Mouse (Mus musculus): ENCODE measurements around the gene Cdk15.

Gene Cdk15

DNA sequence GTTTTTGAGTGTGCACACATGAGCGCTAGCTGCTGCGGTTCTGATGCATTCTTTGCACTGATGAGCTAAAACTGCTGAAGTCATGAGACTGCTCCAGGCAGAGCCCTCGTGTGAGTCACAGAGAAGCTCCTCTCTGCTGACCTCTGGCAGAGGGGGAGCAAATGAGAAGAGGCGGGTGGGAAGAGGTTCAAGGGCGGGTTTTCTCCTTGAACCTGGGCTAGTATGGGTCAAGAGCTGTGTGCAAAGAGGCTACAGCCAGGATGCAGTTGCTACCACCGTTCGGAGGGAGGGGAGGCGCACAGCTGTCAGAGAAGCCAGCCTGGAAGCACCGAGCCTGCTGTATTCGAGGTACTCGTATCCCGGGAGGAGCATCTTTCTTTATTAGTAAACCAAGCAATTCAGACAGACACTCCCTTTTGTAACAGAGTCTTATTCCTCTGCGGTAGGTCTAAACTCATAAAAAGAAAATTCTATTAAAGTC, at the start of gene Cdk15:
TSS of gene Cdk15 (plus strand) at position 156 of the 481 bp plus-strand sequence.
- DNase-seq (ENCODE audit: low spot score), result peak; percentile 64

DNA sequence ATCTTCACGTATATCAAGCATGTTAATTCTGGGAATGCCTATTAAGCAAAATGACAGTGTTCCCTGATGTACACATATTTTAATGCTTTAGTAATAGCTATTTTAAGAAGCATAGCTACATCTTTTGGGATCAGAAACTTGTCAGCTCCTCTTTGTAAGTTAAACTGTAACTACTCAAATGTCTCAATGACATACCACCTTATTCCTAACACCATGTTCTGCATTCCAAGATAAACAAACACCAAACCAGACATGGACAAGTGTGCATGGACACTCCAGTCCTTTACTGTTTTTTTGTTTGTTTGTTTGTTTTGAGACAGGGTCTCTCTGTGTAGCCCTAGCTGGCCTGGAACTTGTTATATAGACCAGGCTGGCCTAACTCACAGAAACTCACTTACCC, 48.4 kb upstream of the Cdk15 start:
- DNase-seq (ENCODE audit: low spot score), result no peak

DNA sequence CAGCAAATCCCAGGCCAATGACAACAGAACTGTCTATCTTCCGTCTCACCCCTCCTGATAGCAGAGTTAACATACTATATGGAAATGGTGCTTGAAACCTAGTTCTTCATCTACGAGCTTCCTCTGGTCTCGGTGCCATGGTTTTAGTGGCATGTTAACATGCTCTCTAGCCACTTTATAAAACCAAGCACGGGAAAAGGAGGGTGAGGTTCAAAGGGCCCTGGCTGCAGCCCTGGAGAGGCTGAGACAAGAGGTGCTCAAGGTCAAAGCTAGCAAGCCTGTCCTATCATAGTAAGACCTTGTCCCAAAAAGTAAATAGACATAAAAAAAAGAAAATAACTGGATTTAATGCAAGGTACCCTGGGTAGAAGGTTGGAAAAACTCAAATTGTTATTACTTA, 45.1 kb upstream of the Cdk15 start:
- no peak for DNase-seq (ENCODE audit: low spot score)

DNA sequence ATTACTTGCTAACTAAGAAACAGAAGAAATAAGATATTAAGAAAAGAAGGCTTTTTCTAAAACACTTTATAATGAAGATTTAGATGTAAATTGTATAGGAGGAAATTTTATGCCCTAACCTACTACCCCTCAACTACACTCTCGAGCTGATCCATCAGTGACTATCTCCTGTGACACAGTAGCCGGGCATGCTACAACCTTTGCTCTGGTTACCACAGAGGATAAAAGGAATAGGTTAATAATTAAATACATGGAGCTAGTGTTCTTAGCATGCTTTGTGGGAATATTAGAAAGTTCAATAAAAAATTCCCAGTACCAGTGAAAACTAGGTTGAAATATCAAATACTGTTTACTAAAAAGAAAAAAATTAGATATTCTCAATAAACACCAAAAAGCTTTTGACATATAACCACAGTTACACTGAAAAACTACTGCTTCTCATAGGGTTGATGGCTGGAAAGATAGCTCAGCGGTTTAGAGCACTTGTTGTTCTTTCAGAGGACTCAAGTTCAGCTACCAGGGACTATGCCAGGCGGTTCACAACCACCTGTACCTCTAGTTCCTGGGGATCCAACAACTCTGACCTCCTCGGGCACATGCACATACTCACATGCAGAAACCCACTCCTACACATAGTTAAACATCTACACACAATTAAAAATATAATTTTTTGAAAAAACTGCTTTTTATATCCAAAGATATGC, 44.5 kb upstream of the Cdk15 start:
- no peak for DNase-seq (ENCODE audit: low spot score)

DNA sequence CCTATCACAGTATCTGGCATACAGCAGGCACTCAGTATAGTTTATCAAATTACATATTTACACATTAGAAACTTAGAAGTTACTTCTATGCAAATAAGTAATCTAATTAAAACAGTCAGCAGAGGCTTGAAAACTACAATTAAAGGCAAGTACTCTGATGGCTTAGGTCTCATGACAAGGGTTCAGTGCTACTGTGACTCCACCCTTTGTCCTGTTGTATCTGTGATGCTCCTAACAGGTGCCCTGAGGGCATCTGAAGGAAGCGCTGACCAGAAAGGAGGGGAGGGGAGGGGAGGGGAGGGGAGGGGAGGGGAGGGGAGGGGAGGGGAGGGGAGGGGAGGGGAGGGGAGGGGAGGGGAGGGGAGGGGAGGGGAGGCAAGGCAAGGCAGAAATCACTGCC, 43.8 kb upstream of the Cdk15 start:
- no peak for DNase-seq (ENCODE audit: low spot score)

DNA sequence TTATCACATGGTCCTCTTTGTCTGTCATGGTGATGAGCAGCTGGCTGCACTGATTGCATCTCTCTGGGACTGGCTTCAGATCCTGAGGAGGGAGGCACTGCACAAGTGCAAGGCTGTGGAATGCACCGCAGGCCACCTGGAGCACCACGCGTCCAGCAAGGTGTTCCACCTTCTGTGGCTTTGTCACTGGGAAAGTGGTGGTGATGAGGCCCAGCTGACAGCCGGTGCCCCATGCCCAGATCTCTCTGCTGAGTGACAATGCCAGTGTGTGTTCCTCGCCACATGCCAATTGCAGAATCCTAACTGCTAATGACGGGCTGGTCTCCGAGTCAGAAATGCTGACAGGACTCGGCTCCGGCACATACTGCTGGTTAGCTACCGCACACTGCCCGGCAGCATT, 41.3 kb upstream of the Cdk15 start:
- no peak for DNase-seq (ENCODE audit: low spot score)

DNA sequence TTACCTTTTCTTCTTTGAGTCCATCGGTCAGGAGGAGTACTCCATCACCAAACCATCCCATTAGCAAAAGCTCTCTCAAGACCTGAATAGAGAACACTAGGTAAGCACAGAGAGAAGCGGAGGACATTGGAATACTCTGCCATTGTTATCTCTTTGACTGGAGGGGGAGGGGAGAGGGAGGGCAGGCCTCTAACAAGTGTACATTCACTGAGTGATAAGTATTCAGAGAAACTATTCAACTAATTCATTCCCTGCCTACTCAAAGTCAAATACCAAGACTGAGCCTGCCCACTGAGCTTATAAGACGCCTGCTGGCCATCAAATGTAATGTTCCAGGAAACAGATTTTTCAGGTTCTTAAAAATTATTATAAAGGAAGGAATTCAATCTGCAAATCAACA, 36.3 kb upstream of the Cdk15 start:
- no peak for DNase-seq (ENCODE audit: low spot score)

DNA sequence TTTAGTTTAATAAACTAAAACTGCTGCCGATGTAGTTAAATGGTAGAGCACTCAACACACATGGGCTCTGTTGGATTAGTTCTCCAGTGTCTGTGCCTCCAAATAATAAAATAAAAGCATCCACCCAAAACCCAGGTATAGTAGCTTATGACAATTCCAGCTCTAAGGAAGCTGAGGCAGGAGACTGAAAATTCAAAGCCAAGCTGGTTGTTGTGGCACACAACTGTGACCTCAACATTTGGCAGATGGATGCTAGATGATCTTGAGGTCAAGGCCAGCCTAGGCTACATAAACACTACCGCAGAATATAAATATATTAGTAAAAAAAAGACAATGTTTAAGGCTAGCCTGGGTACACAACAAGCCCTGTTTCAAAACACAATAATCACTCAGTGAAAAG, 35.1 kb upstream of the Cdk15 start:
- DNase-seq (ENCODE audit: low spot score), result no peak

DNA sequence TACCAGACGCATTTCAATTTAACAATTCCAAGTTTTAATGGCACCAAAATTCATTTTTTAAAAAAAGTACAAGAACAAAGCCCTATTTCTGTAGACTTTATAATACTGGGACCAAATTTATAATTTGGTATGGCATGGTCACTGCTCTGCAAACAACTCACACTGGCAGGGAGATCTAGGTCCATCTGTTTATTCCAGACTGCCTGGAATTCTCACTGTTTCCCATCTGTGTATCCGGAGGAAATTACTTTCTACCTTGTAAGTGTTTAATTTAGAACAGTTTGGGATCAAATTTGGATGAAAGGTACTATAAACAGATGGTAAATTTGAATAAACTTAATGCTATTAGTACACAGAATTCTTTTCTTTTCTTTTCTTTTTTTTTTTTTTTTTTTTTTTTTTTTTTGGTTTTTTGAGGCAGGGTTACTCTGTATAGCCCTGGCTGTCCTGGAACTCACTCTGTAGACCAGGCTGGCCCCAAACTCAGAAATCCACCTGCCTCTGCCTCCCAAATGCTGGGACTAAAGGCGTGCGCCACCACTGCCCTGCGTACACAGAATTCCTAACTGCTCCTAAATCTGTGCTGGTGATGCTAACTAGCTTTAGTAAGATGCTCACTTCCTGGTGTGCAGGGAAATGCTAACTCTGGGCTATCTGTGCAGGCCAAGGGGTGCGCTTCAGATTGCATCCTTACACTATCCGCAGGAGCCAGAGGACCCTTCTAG, 34.4 kb upstream of the Cdk15 start:
- no peak for DNase-seq (ENCODE audit: low spot score)

DNA sequence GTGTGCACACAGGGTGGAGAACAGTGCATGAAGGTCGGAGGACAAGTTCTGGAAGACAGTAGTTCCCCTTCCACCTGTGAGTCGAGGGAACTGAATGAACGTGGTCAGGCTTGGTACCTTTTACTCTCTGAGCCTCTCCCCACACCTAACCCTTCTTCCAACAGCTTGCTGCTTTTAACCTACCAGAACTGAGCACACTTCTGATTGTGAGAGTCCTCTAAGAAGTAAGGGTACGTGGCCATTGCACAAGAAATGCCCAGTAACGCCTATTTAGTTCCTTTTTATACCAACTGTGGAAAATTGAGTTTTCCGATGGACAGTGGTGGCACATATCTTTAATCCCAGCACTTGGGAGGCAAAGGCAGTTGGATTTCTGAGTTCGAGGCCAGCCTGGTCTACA, 28.2 kb upstream of the Cdk15 start:
- DNase-seq (ENCODE audit: low spot score), result no peak

DNA sequence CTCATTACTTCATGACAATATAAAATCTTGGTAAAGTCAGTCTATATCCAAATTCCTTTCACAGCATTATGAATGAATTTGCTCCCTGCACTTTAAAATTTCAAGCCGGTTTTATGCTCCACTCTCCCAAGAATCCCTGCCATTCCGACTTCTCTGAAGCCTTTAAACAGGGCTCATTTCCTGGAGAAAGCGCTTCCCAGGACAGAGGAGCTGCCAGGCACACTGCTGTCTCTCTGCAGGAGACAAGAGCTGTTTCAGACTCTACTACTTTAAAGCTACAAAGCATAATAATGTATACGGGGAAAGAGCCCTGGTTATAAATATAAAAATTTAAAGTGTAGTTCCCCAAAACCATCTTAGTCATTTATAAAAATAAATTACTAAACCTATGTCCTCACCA, 27.5 kb upstream of the Cdk15 start:
- DNase-seq (ENCODE audit: low spot score), result no peak

DNA sequence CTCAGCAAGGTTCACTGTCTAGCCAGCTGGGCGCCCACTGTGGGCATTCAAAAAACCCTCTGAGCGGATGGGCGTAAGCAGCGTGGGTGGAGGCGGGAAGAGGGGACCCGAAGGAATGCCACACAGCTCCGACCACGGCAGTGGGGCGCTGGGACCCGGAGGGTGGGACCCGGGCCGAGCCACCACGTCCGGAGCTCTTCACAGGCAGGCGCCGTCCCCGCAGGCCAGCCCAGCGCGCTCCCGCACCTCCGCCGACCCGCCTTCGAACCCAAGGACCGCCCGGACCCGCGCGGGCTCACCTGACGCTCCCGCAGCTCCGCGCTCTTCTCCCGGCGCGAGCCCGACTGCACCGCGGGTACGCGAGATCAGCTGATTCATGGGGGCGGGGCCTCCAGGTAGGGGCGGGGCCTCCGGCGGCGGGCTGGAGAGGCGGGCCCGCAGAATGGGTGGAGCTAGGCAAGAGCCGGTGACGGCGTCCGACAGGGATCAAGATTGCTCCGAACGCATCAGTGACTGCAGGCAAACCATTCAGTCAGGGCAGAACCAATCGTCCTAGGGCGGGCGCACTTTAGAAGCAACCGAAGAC, 19.8 kb upstream of the Cdk15 start, which contains the start of gene Als2:
TSS of gene Als2 (minus strand) at position 376 of the 586 bp plus-strand sequence.
- DNase-seq (ENCODE audit: low spot score), result peak; percentile 98

DNA sequence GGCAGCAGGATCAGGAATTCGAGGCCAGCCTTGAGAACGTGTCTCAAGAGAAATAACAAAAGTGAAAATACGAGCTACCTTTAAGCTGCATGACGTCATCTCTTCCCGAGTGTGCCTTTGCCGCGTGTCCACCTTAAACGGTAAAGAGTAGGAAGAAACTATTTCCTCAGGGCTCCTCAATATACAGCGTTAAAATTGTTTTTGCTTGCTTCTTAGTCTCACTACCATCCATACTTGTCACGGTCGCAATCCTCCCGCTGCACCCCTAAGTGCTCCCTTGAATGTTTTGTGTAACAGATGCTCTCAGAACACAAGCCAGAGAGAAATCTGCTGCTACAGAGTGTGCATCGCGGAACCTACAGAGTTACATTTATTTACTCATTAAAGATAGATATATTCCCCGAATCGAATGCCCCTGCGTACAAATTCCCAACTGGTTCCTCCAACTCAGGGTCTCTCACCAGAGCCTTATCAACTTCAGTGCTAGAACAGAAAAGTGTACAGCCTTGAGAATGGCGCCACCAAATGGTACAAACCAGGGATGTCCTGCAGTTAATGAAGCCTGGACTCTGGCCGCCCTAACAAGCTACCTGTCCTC, 19.0 kb upstream of the Cdk15 start:
- DNase-seq (ENCODE audit: low spot score), result peak; percentile 88

DNA sequence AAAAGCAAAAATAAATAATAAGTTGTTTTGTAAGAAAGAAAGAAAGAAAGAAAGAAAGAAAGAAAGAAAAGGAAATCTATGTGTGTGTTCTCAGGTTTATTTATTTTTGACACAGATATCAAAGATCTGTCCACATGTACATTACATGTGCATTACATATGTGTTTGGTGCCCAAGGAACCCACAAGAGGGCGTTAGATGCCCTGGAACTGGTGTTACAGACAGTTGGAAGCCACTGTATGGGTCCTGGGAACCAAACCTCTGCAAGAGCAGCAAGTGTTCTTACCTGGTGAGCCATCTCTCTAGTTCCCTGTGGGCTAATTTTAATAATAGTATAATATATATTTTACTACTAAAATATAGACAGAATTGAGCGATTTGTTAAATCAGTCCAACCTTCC, 12.9 kb upstream of the Cdk15 start:
- no peak for DNase-seq (ENCODE audit: low spot score)

DNA sequence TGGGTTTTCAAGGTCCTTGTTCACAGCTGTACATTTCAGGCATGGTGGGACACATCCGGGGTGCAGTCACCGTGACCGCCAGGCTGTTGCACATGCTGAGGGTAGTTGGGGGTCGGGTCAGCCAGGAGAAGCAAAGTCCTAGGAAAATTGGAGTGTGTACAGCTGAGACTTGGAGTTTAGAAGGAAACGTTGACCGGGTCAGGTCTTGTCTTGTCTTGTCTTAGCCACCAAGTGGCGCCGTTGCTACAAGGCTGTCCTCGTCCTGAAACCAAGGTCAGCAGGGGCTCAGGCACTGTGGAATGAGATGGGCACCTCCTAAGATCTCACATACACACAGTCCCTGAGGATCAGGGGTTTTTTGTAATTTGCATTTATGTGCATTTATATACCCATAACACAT, 9.1 kb upstream of the Cdk15 start:
- peak; percentile 88 for DNase-seq (ENCODE audit: low spot score)

DNA sequence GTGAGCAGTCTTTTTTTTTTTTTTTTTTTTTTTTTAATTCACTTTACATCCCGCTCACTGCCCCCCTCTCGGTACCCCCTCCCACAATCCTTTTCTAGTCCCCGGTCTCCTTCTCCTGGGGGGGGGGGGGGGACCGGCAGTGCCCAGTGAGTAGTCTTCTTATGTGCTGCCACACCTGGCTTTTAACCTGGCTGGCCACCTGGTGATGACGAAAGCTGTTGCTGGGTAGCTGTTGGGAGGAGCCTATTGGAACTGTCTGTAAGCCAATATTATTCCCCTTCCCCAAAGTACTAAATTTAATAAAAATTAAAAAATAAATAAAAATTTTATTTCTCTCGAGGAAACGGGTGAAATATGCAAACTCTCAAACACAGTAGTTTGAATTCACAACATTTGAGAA, 3.9 kb upstream of the Cdk15 start:
- peak; percentile 35 for DNase-seq (ENCODE audit: low spot score)

DNA sequence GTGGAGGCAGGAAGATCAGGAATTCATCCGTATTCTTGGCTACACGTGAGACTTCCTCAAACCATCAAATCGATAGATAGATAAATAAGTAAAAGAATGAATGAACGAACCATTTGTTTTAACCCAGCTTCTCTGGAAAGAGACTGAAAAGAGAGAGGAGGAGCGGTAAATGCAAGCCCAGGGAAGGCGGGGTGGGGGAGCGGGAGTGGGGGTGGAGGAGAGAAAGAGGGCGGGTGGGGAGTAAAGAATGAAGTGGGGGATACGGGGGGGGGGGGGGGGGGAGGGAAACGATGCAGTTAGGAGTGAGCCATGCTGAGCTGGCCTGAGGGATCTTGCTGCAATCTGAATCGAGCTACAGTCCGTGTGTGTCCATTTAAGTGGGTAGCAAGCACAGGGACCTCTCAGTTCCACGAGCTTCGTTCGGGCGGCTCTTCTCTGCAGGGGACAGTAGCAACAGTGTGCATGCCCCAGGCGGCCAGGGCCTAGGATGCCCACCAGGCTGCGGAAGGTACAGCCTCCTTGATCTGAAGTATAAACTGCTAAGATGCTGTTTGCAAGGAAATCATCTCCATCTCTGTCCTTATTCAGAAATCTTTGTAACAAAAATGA, 3.3 kb upstream of the Cdk15 start:
- DNase-seq (ENCODE audit: low spot score), result peak; percentile 52

DNA sequence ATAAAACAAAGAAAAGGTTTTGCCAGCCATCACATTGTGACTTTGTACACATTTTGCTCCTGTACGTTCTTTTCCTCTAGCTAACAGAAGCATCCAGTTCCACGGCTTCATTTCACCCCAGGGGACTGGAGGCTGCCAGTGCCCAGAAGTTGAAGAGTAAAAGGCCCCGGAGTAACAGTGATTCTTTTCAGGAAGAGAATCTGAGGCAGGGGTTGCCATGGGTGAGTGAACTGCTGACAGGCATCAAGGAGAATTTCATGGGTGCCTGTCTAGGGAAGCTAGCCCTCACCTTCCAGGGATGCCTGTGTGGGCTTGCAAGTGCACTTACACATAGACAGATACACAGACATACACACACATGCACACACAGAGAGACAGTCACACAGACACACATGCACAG, 1.0 kb downstream of the Cdk15 start:
- DNase-seq (ENCODE audit: low spot score), result peak; percentile 52

DNA sequence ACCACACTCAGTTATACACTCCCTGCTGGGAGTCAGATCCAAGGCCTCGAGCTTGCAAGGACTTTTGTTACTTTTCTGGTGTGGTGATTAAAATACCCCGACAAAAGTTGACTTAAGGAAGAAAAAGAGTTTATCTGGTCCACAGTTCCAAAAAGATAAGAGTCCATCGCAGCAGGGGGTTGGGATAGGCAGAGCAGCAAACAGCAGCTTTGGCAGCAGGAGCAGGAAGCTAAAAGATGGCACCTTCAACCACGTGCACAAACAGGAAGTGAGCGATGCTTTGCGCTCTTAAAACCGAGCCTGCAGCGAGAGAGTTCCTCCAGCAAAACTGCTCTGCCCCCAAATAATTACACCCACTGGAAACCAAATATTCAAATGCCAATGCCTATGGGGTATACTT, 12.2 kb downstream of the Cdk15 start:
- DNase-seq (ENCODE audit: low spot score), result no peak

DNA sequence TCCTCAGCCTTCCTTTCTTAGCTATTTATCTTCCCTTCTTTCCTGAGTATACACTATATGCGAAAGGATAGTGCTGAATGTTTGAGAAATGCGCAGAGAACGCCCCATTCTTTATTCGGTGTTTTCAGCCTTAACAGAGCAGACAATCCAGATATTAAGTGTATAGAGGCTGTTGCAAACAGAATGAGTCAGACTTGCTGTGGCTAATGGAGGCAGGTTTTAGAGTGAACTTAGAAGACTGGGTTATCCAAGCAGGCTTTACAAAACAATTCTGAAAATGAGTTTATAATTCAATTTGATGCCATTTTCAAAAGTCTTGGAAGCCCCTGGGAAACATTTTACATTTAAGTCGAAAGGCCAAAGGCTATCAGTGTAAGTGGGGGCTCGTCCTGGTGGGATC, 12.8 kb downstream of the Cdk15 start:
- DNase-seq (ENCODE audit: low spot score), result no peak

DNA sequence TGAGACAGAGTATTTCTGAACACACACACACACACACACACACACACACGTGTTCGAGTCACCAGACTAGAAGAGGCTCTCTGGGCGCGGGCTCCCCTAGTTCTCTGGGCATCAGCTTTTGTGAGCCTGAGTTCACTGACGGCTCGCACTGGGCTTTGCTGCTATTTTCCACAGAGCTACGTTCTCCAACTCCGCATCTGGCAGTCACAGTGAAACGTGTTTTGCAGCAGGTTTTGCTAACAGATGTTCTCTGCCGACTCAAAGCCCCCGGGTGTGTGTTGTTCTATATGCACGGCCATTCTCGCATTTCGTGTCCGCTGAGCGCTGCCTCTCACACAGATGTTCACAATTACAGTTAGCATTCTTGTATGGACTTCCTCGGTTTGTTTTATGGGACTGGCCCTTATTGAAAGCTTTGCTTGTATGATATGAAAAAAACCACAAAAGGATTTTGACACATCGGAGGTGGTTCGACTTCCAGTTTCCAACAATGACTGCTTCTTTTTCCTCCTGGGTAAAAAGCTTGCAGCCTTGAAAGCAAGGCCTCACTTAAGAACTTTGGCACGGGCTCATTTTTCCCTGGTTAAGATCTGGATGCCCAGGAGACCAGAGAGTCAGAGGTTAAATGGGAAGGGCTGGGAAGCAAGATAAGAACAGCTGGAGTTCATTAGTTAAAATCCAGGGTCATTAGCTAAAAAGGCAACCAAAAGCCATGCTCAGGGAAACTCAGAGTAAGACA, 13.4 kb downstream of the Cdk15 start:
- peak; percentile 89 for DNase-seq (ENCODE audit: low spot score)

DNA sequence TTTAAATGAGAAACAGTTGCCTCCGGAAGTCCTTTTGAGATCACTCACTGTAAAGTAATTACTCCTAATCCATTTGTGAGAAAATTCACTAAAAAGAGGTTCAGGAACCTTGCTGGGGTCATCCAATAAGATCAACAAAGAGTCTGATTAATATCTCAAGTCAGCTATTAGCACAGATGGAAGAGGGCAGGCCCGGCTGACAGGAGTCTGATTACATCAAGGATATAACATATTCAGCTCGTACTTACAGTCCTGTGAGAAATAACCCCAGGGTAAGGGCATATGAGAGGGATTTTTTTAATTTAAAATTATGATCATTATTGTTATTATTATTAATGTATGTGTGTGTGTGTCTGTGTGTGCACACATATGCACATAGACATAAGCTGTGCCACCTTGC, 15.5 kb downstream of the Cdk15 start:
- peak; percentile 24 for DNase-seq (ENCODE audit: low spot score)
